Mouse (Mus musculus) limb, embryonic 11.5 days (tissue): ENCODE results near the gene Ice1. TPM values are rescaled to one million over a fixed set of nuclear protein-coding genes. Genes with fewer than 3 reads are reported as not detected.

Source experiments
- ATAC-seq: fragments of 200-750 bp; cut with Nextera tagmentation; 2 replicates; pipeline ENCODE4 v1.8.0; 2017; ENCODE audit warnings: low read depth; ENCODE audit not compliant: insufficient number of reproducible peaks, low FRiP score, low TSS enrichment
- DNase-seq: peaks from one replicate; pipeline ENCODE4 v3.0.0-alpha.2; 2015; ENCODE audit warnings: low spot score
- H3K27ac ChIP-seq: fragments of 300-500 bp; sonication (generic); replicated peaks from 2 replicates; pipeline ENCODE4 v1.5.1; 2014; ENCODE audit warnings: low read depth, mild to moderate bottlenecking, low read length
- H3K27me3 ChIP-seq: fragments of 300-500 bp; sonication (generic); 2 replicates; pipeline ENCODE4 v1.6.1; 2014; ENCODE audit warnings: mild to moderate bottlenecking, low read length, mixed read lengths; ENCODE audit not compliant: control insufficient read depth, insufficient read depth
- H3K36me3 ChIP-seq: fragments of 300-500 bp; sonication (generic); 2 replicates; pipeline ENCODE4 v1.6.1; 2014; ENCODE audit warnings: mild to moderate bottlenecking, low read length, moderate library complexity, mixed read lengths; ENCODE audit not compliant: control insufficient read depth, insufficient read depth
- H3K4me1 ChIP-seq: fragments of 300-500 bp; sonication (generic); 2 replicates; pipeline ENCODE4 v1.6.1; 2014; ENCODE audit warnings: low read length, mixed read lengths; ENCODE audit not compliant: control insufficient read depth, insufficient read depth
- H3K4me2 ChIP-seq: fragments of 300-500 bp; sonication (generic); 2 replicates; pipeline ENCODE4 v1.6.1; 2014; ENCODE audit warnings: low read depth, mild to moderate bottlenecking, moderate library complexity; ENCODE audit not compliant: severe bottlenecking
- H3K4me3 ChIP-seq: fragments of 300-500 bp; sonication (generic); 2 replicates; pipeline ENCODE4 v1.5.1; 2014; ENCODE audit warnings: low read depth, low read length
- H3K9ac ChIP-seq: fragments of 300-500 bp; sonication (generic); 2 replicates; pipeline ENCODE4 v1.6.1; 2014; ENCODE audit warnings: mild to moderate bottlenecking, low read length
- H3K9me3 ChIP-seq: fragments of 300-500 bp; sonication (generic); 2 replicates; pipeline ENCODE4 v1.6.1; 2016; ENCODE audit warnings: low read length; ENCODE audit not compliant: control insufficient read depth
- WGBS: fragments of 180-500 bp; shearing (Covaris S2); extraction: QIAGEN DNeasy Blood & Tissue Kit; methylation state at CpG from one replicate; pipeline ENCODE4 v1.1.7; 2014; 5-methylcytosine and 5-hydroxymethylcytosine counted together
- polyA plus RNA-seq: library from polyadenylated mRNA; unstranded; fragments of >200 nt; fragmentation: Nextera tagmentation; extraction: Ambion mirVana; gene quantifications from 2 replicates; pipeline ENCODE4 v1.2.1, GENCODE M21; 2014

Gene Ice1
- polyA plus RNA-seq, 1 experiment from 2014 or later: 30.4 TPM

DNA sequence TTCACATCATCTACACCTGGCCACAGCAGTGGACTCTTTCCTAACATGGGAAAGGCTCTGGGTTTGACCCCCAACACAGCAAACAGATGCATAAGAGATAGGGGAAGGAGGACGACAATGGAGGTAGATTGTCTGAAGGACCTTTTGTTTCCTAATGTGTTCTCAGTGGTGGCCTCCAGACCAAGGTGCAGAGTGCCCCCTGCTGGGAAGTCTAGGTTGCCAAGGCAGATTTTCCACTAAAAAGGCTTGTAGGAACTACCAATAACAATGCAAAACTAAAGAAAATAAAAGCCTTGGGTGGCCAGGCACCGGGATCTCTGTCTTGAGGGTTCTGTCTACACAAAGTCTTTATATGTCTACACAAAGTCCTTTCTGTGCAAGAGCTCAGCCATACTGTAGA is 54.9 kb downstream of the Ice1 start:
- no peak overlapping the region for H3K4me2 ChIP-seq
- no peak overlapping the region for H3K4me3 ChIP-seq
- peaks cover 3% of the 10 kb centered on the region; the same call in 1 of the 2 replicates for H3K36me3 ChIP-seq
- H3K9ac ChIP-seq: no peak overlapping the region
- DNase-seq (peak; percentile 63), ATAC-seq (no peak)
- WGBS: 66% methylated on average over 2 of the region's 2 CpGs
- no peaks in the 10 kb centered on the region for H3K9me3 ChIP-seq
- no peaks in the 10 kb centered on the region for H3K4me1 ChIP-seq
- H3K27me3 ChIP-seq: no peaks in the 10 kb centered on the region
- H3K27ac ChIP-seq: no peak overlapping the region

- no peak overlapping the region for H3K9ac ChIP-seq
- no peak overlapping the region for H3K27ac ChIP-seq
- no peaks in the 10 kb centered on the region for H3K27me3 ChIP-seq
- 86% methylated on average over 4 of the region's 4 CpGs for WGBS
- no peaks in the 10 kb centered on the region for H3K4me1 ChIP-seq
- H3K4me2 ChIP-seq: no peak overlapping the region
- ATAC-seq (no peak), DNase-seq (no peak)
- H3K36me3 ChIP-seq: peaks cover 3% of the 10 kb centered on the region; the same call in 1 of the 2 replicates
- H3K4me3 ChIP-seq: no peak overlapping the region
- no peaks in the 10 kb centered on the region for H3K9me3 ChIP-seq
Measured at GRCm38 (mm10) chr13:70581509-70581908, 55.9 kb downstream of the Ice1 start.

DNA sequence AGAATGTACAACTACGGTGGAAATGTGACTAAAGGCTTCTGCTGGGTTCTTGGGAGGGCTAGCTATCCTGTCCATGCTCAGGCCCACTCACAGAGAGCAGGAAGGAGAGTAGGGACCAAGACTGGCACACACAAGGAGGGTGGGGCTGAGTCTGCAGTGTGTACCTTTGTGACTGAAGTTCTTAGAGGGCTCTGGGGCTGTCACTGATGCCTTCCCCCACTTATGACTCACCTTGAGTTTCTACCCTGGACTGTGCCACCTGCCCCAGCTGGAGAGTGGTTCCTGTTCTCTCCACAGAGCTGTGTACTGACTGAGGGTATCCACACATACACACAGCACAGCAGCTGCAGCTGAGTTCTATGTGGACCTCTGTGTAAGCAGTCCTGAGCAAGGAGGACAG is 63.2 kb downstream of the Ice1 start:
- Histone ChIP-seq H3K4me3 (no peak overlapping the region), H3K27me3 (no peaks in the 10 kb centered on the region), H3K9ac (no peak overlapping the region), H3K27ac (no peak overlapping the region), H3K4me1 (no peaks in the 10 kb centered on the region), H3K4me2 (no peak overlapping the region), H3K36me3 (no peaks in the 10 kb centered on the region), H3K9me3 (no peaks in the 10 kb centered on the region)
- no peak for ATAC-seq
- WGBS: 92% methylated on average over 1 of the region's 1 CpGs
- no peak for DNase-seq

DNA sequence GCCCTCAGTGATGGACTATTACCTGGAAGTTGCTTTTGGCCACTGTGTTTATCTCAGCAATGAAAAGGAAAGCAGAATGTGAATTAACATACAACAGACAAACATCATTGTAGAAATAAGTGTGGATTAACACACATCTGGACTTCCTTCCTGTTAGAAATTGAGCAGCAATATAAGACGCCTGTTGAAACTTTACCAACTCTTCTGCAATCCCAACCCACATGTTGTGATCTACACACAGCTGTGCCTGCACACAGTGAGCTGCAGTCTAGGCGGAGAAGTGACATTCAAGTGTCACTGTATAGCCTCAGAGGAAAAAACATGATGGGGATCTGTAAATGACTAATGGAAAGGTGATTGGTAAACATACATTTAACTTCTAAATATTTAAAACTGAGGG is 69.5 kb downstream of the Ice1 start:
- Histone ChIP-seq H3K27me3 (no peaks in the 10 kb centered on the region), H3K4me2 (no peak overlapping the region), H3K9me3 (no peaks in the 10 kb centered on the region), H3K9ac (no peak overlapping the region), H3K36me3 (no peaks in the 10 kb centered on the region), H3K4me1 (no peaks in the 10 kb centered on the region), H3K4me3 (no peak overlapping the region), H3K27ac (no peak overlapping the region)
- DNase-seq: no peak
- no peak for ATAC-seq
- 79% methylated on average over 2 of the region's 2 CpGs for WGBS

- no peaks in the 10 kb centered on the region for H3K4me1 ChIP-seq
- no peaks in the 10 kb centered on the region for H3K36me3 ChIP-seq
- H3K4me2 ChIP-seq: no peak overlapping the region
- no peak overlapping the region for H3K9ac ChIP-seq
- no peak overlapping the region for H3K4me3 ChIP-seq
- H3K9me3 ChIP-seq: no peaks in the 10 kb centered on the region
- no peak overlapping the region for H3K27ac ChIP-seq
- 82% methylated on average over 5 of the region's 5 CpGs for WGBS
- H3K27me3 ChIP-seq: no peaks in the 10 kb centered on the region
- ATAC-seq: no peak
- DNase-seq: no peak
Measured at GRCm38 (mm10) chr13:70553456-70553855, 84.0 kb downstream of the Ice1 start.

DNA sequence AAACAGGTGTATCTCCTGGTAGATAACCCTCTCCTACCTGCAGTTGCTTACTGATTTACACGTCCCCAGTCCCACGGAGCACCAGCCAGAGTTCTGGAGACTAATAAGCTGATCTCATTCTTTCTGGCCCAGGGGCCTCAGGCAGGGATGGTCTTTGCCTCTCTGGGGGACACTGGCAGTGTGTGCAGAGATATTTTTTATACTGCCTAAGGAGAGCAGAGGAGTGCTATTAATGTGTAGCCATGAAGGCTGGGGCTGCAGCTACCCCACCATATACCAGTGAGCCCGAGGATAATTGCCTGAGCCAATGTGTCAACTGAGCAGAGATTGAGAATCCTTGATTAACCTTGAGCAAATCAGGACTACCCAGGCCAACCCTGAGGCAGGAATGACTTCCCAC is 90.0 kb downstream of the Ice1 start:
- WGBS: 79% methylated on average over 3 of the region's 3 CpGs
- no peak overlapping the region for H3K4me3 ChIP-seq

GRCm38 (mm10) chr13:70545261-70545660 is 92.2 kb downstream of the Ice1 start:
- H3K4me2 ChIP-seq: no peak overlapping the region
- H3K9ac ChIP-seq: no peak overlapping the region
- WGBS: 4% methylated on average over 1 of the region's 1 CpGs
- H3K9me3 ChIP-seq: no peaks in the 10 kb centered on the region
- H3K27me3 ChIP-seq: no peaks in the 10 kb centered on the region
- H3K4me3 ChIP-seq: no peak overlapping the region
- no peaks in the 10 kb centered on the region for H3K36me3 ChIP-seq
- ATAC-seq (no peak), DNase-seq (peak; percentile 44)
- no peaks in the 10 kb centered on the region for H3K4me1 ChIP-seq
- H3K27ac ChIP-seq: no peak overlapping the region

More for the DNA sequence above, 90.0 kb downstream of the Ice1 start:
- DNase-seq (no peak), ATAC-seq (no peak)
- no peaks in the 10 kb centered on the region for H3K9me3 ChIP-seq
- no peak overlapping the region for H3K4me2 ChIP-seq
- H3K27me3 ChIP-seq: no peaks in the 10 kb centered on the region
- H3K9ac ChIP-seq: no peak overlapping the region
- no peaks in the 10 kb centered on the region for H3K36me3 ChIP-seq
- no peaks in the 10 kb centered on the region for H3K4me1 ChIP-seq
- H3K27ac ChIP-seq: no peak overlapping the region

GRCm38 (mm10) chr13:70539842-70540241 is 97.6 kb downstream of the Ice1 start:
- Histone ChIP-seq H3K9ac (no peak overlapping the region), H3K4me3 (no peak overlapping the region), H3K4me2 (no peak overlapping the region), H3K4me1 (no peaks in the 10 kb centered on the region), H3K27ac (no peak overlapping the region), H3K9me3 (no peaks in the 10 kb centered on the region), H3K27me3 (no peaks in the 10 kb centered on the region), H3K36me3 (no peaks in the 10 kb centered on the region)
- DNase-seq (no peak), ATAC-seq (no peak)
- WGBS: 77% methylated on average over 1 of the region's 1 CpGs

GRCm38 (mm10) chr13:70533412-70533811 is 104.0 kb downstream of the Ice1 start:
- Histone ChIP-seq H3K36me3 (no peaks in the 10 kb centered on the region), H3K9ac (no peak overlapping the region), H3K4me3 (no peak overlapping the region), H3K4me1 (no peaks in the 10 kb centered on the region), H3K9me3 (no peaks in the 10 kb centered on the region), H3K27ac (no peak overlapping the region), H3K27me3 (no peaks in the 10 kb centered on the region), H3K4me2 (no peak overlapping the region)
- 91% methylated on average over 5 of the region's 5 CpGs for WGBS
- ATAC-seq (no peak), DNase-seq (no peak)
